Mouse (Mus musculus): ENCODE measurements around the gene Fpr2. TPM values are rescaled to one million over a fixed set of nuclear protein-coding genes. Genes with fewer than 3 reads are reported as not detected.
"Not testable (repeated sequence)": the region's sequence is repeated elsewhere in the genome, so short reads cannot be mapped to it uniquely, and the experiment has no call there.

Gene Fpr2
- 0.23 and 0.34 TPM in 2 replicates for polyA plus RNA-seq (2012; rRNA removed)

GRCm38 (mm10) chr17:17887774-17888248, at the start of gene Fpr2, which contains the start of gene Fpr3:
Gene Fpr2 (plus strand): TSS chr17:17887824.
Gene Fpr3 (plus strand): TSS chr17:17887852.
- no peak for DNase-seq (ENCODE audit: low read depth)

GRCm38 (mm10) chr17:17837919-17838701, 49.5 kb upstream of the Fpr2 start:
- DNase-seq (ENCODE audit: low read depth) = peak; percentile 47

GRCm38 (mm10) chr17:17839276-17839675, 48.3 kb upstream of the Fpr2 start:
- DNase-seq (ENCODE audit: low read depth) = no peak

- no peak for DNase-seq (ENCODE audit: low read depth)
Observed at GRCm38 (mm10) chr17:17840796-17841195, 46.8 kb upstream of the Fpr2 start.

- DNase-seq (ENCODE audit: low read depth) = no peak
Observed at GRCm38 (mm10) chr17:17843534-17844261, 43.9 kb upstream of the Fpr2 start.

- DNase-seq (ENCODE audit: low read depth) = not testable (repeated sequence)
Observed at GRCm38 (mm10) chr17:17844606-17845005, 43.0 kb upstream of the Fpr2 start.

- no peak for DNase-seq (ENCODE audit: low read depth)
Observed at GRCm38 (mm10) chr17:17845187-17846027, 42.2 kb upstream of the Fpr2 start.

- no peak for DNase-seq (ENCODE audit: low read depth)
Observed at GRCm38 (mm10) chr17:17848988-17849387, 38.6 kb upstream of the Fpr2 start.

- DNase-seq (ENCODE audit: low read depth) = no peak
Observed at GRCm38 (mm10) chr17:17849906-17850712, 37.5 kb upstream of the Fpr2 start.

- no peak for DNase-seq (ENCODE audit: low read depth)
Observed at GRCm38 (mm10) chr17:17855064-17855838, 32.4 kb upstream of the Fpr2 start, which contains the start of gene Has1. Gene Has1 (minus strand): TSS chr17:17855205.

GRCm38 (mm10) chr17:17856612-17857011, 31.0 kb upstream of the Fpr2 start:
- no peak for DNase-seq (ENCODE audit: low read depth)

- DNase-seq (ENCODE audit: low read depth) = no peak
Observed at GRCm38 (mm10) chr17:17857446-17857845, 30.2 kb upstream of the Fpr2 start.

GRCm38 (mm10) chr17:17860110-17860509, 27.5 kb upstream of the Fpr2 start:
- no peak for DNase-seq (ENCODE audit: low read depth)

GRCm38 (mm10) chr17:17862360-17862759, 25.3 kb upstream of the Fpr2 start:
- no peak for DNase-seq (ENCODE audit: low read depth)

GRCm38 (mm10) chr17:17865168-17865567, 22.5 kb upstream of the Fpr2 start:
- DNase-seq (ENCODE audit: low read depth) = no peak

- no peak for DNase-seq (ENCODE audit: low read depth)
Observed at GRCm38 (mm10) chr17:17866801-17867469, 20.7 kb upstream of the Fpr2 start.

GRCm38 (mm10) chr17:17870892-17871550, 16.6 kb upstream of the Fpr2 start:
- no peak for DNase-seq (ENCODE audit: low read depth)

- no peak for DNase-seq (ENCODE audit: low read depth)
Observed at GRCm38 (mm10) chr17:17871697-17872096, 15.9 kb upstream of the Fpr2 start.

- DNase-seq (ENCODE audit: low read depth) = no peak
Observed at GRCm38 (mm10) chr17:17879347-17879746, 8.3 kb upstream of the Fpr2 start.

All from gonadal fat pad, adult 2 months (tissue).